Mouse (Mus musculus) cortical plate, adult 2 months (tissue): ENCODE data around the gene Zfp746.

ENCODE experiments used
- CTCF ChIP-seq: fragments of 200-500 bp; IDR thresholded peaks from 2 replicates; pipeline ENCODE4 v1.5.1; 2011; ENCODE audit warnings: mild to moderate bottlenecking, control low read depth, low read length; ENCODE audit not compliant: insufficient read depth; ENCODE audit errors: extremely low read depth
- POLR2A ChIP-seq: fragments of 200-500 bp; IDR thresholded peaks from 2 replicates; pipeline ENCODE4 v1.6.1; 2011; ENCODE audit warnings: mild to moderate bottlenecking, low read length, control low read depth; ENCODE audit not compliant: insufficient read depth; ENCODE audit errors: extremely low read depth

GRCm38 (mm10) chr6:48065587-48066075 lies 20.8 kb downstream of the Zfp746 start:
- no peak for TF ChIP-seq POLR2A
- TF ChIP-seq CTCF: no peak
